Mouse (Mus musculus) ES-Bruce4 (cell line): Measurements from ENCODE around the gene Mboat2.

Experiments
- CTCF ChIP-seq: IDR thresholded peaks from one replicate; pipeline ENCODE4 v1.8.1; 2011; ENCODE audit warnings: low read depth, low read length
- EP300 ChIP-seq: IDR thresholded peaks from 2 replicates; pipeline ENCODE4 v1.6.1; 2011; ENCODE audit warnings: low read depth, low read length; ENCODE audit not compliant: insufficient read depth
- POLR2A ChIP-seq: IDR thresholded peaks from one replicate; pipeline ENCODE4 v1.8.1; 2011; ENCODE audit warnings: low read length; ENCODE audit not compliant: insufficient read depth

DNA sequence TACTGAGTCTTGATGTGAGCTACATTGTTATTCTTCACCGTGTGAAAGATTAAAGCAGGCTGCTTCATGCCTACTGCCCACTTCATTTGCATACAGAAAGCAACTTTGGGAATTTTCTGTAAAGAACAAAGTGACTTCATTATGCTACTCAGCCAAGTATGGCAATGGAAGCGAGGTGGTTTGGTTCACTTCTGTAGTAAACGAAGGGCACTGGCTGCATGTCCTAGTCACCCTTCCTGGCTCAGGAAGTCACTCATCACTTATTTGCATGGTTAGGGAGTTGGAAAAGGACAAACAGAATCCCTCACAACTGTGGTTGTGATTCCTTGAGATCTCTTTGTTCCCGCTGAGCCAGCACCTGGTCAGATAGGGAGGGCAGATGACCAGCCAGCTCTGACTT is 66.7 kb downstream of the Mboat2 start:
- no peak for TF ChIP-seq CTCF
- TF ChIP-seq POLR2A, result no peak
- TF ChIP-seq EP300, result no peak
